Mouse (Mus musculus): ENCODE measurements around the gene Mrpl22. TPM values are rescaled to one million over a fixed set of nuclear protein-coding genes. Genes with fewer than 3 reads are reported as not detected.

The Mrpl22 gene
- 37.1 TPM for polyA plus RNA-seq (2014; fragmentation: Illumina TruSeq; extraction: RNeasy Lipid Tissue Mini Kit (QIAGEN cat#74804); ENCODE audit: insufficient read depth, low read depth, low replicate concordance)

GRCm38 (mm10) chr11:58171459-58172091 lies at the start of gene Mrpl22:
Gene Mrpl22 (plus strand): TSS chr11:58171661.

DNA sequence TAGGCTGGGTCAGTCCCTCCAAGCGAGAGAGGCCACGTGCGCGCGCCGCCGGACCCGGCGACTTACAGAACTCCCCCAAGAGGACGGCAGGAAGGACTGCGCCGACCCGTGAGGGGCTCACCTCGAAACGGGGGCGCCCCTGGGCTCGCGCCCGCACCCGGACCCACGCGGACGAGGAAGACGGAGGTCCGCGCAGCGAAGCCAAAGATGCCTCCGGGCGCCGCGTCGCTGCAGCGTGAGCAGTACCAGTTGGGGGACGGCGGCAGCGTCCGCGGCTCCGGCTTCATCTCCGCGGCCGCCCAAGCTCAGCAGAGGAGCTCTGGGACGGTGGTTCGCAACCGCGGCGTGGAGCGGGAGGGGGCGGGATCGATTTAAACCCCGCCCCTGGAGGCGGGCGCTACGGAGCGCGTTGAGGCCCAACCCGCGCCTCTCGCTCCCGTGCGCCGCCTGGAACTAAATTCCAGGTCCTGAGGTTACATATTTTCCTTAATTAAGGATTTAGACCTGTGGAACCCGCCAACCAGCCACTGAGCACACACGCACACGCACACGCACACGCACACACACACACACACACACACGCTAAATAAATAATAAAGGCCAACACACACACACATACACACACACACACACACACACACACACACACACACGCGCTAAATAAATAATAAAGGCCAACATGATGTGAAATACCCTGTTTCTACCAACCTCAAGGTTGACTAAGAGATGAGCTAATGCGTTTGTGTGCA lies 3.1 kb upstream of the Mrpl22 start, which contains the start of gene Gemin5:
TSS of gene Gemin5 (minus strand) at position 373 of the 749 bp plus-strand sequence.

DNA sequence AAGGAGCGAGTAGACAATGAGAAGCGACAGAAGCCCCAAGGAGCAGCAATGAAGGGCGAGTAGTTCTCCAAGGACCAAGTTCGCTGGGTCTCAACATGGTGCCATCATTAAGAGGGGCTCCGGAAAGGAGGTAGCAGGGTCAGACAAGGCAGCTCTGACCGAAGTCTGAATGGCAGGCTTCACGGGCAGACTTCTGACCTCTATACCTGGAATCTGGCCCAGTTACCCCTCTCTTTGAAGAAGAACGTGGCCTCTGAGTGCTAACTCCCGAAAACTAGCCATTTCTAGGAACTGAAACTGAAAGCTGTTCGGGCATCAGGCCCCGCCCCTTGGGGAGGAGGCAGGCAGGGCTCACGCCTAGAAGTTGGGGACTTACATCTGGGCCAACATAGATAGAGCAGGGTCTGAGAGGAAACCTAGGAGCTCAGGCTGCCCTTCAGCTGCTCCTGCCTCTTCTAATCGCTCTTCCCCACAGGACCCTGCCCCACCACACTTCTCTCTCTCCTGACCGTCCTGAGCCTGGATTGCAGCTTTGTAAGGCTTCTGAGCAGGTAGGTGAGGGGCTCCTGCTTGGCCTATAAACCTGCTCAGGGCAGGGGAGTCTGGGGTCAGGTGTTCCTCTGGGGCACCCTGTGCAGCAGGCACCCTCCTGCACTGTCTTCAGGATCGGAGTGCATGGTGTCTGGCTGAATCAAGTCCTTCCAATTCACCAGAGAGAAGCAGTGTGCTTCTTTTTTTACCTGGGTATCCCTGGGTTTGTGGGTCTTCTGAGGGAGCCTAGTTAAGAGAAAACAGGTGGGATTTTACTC lies 28.0 kb downstream of the Mrpl22 start, which contains the start of the genes Igtp and Irgm2:
TSS of gene Igtp (plus strand) at position 328 of the 809 bp plus-strand sequence.
TSS of gene Irgm2 (plus strand) at position 390 of the 809 bp plus-strand sequence.

Other genes starting within 250 kb of the Mrpl22 start
- 15.8 TPM for gene Larp1, start 162.6 kb upstream of the Mrpl22 start, polyA plus RNA-seq (2014; fragmentation: Illumina TruSeq; extraction: RNeasy Lipid Tissue Mini Kit (QIAGEN cat#74804); ENCODE audit: insufficient read depth, low read depth, low replicate concordance)
- gene Gm12248, start 78.5 kb upstream of the Mrpl22 start, polyA plus RNA-seq (2014; fragmentation: Illumina TruSeq; extraction: RNeasy Lipid Tissue Mini Kit (QIAGEN cat#74804); ENCODE audit: insufficient read depth, low read depth, low replicate concordance), result not detected
- 48.9 TPM for gene Cnot8, start 67.5 kb upstream of the Mrpl22 start, polyA plus RNA-seq (2014; fragmentation: Illumina TruSeq; extraction: RNeasy Lipid Tissue Mini Kit (QIAGEN cat#74804); ENCODE audit: insufficient read depth, low read depth, low replicate concordance)
- 3.2 TPM for gene Gemin5, start 3.1 kb upstream of the Mrpl22 start, polyA plus RNA-seq (2014; fragmentation: Illumina TruSeq; extraction: RNeasy Lipid Tissue Mini Kit (QIAGEN cat#74804); ENCODE audit: insufficient read depth, low read depth, low replicate concordance)
- gene Igtp, start 27.9 kb downstream of the Mrpl22 start, polyA plus RNA-seq (2014; fragmentation: Illumina TruSeq; extraction: RNeasy Lipid Tissue Mini Kit (QIAGEN cat#74804); ENCODE audit: insufficient read depth, low read depth, low replicate concordance), result 25.1 TPM
- 15.3 TPM for gene Irgm2, start 28.0 kb downstream of the Mrpl22 start, polyA plus RNA-seq (2014; fragmentation: Illumina TruSeq; extraction: RNeasy Lipid Tissue Mini Kit (QIAGEN cat#74804); ENCODE audit: insufficient read depth, low read depth, low replicate concordance)
- not detected for gene 4930438A08Rik, start 103.1 kb downstream of the Mrpl22 start, polyA plus RNA-seq (2014; fragmentation: Illumina TruSeq; extraction: RNeasy Lipid Tissue Mini Kit (QIAGEN cat#74804); ENCODE audit: insufficient read depth, low read depth, low replicate concordance)
- 7.7 TPM for gene Zfp692, start 135.4 kb downstream of the Mrpl22 start, polyA plus RNA-seq (2014; fragmentation: Illumina TruSeq; extraction: RNeasy Lipid Tissue Mini Kit (QIAGEN cat#74804); ENCODE audit: insufficient read depth, low read depth, low replicate concordance)
- gene Zfp672, start 158.7 kb downstream of the Mrpl22 start, polyA plus RNA-seq (2014; fragmentation: Illumina TruSeq; extraction: RNeasy Lipid Tissue Mini Kit (QIAGEN cat#74804); ENCODE audit: insufficient read depth, low read depth, low replicate concordance), result 25.2 TPM
- 20.4 TPM for gene Sh3bp5l, start 159.1 kb downstream of the Mrpl22 start, polyA plus RNA-seq (2014; fragmentation: Illumina TruSeq; extraction: RNeasy Lipid Tissue Mini Kit (QIAGEN cat#74804); ENCODE audit: insufficient read depth, low read depth, low replicate concordance)
- 0.82 TPM for gene Lypd8, start 207.4 kb downstream of the Mrpl22 start, polyA plus RNA-seq (2014; fragmentation: Illumina TruSeq; extraction: RNeasy Lipid Tissue Mini Kit (QIAGEN cat#74804); ENCODE audit: insufficient read depth, low read depth, low replicate concordance)
- not detected for gene 1810065E05Rik, start 249.4 kb downstream of the Mrpl22 start, polyA plus RNA-seq (2014; fragmentation: Illumina TruSeq; extraction: RNeasy Lipid Tissue Mini Kit (QIAGEN cat#74804); ENCODE audit: insufficient read depth, low read depth, low replicate concordance)